Mouse (Mus musculus) ES-E14 (cell line): ENCODE data around the gene Phlpp1. TPM values are rescaled to one million over a fixed set of nuclear protein-coding genes. Genes with fewer than 3 reads are reported as not detected.

ENCODE experiments used
- DNase-seq: peaks from one replicate; pipeline ENCODE4 v3.0.0-alpha.2; 2013; ENCODE audit warnings: low read depth, low spot score
- H3K27ac ChIP-seq: 2 replicates; pipeline ENCODE4 v1.5.1; 2012; ENCODE audit warnings: low read depth, mild to moderate bottlenecking, low read length, moderate library complexity, mixed read lengths; ENCODE audit not compliant: poor library complexity, insufficient read depth, severe bottlenecking
- H3K36me3 ChIP-seq: 2 replicates; pipeline ENCODE4 v1.6.1; 2012; ENCODE audit warnings: mild to moderate bottlenecking, low read length, moderate library complexity, mixed read lengths; ENCODE audit not compliant: control insufficient read depth, poor library complexity, insufficient read depth, severe bottlenecking
- H3K4me1 ChIP-seq, 2 experiments: fragments of 150-350 bp in 1 of 2; sonication (generic) in 1 of 2; 2 replicates each; pipeline ENCODE4 v1.6.1; 2012; ENCODE audit warnings: low read length in 2 of 2, mild to moderate bottlenecking in 1 of 2, mixed read lengths in 1 of 2; ENCODE audit not compliant: control insufficient read depth in 2 of 2, insufficient read depth in 2 of 2, poor library complexity in 1 of 2
- H3K4me3 ChIP-seq, 2 experiments: fragments of 150-350 bp in 1 of 2; sonication (generic) in 1 of 2; 2 replicates each; pipeline ENCODE4 v1.5.1; 2012; ENCODE audit warnings: low read length in 2 of 2, low read depth in 1 of 2, mild to moderate bottlenecking in 1 of 2, mixed read lengths in 1 of 2; ENCODE audit not compliant: insufficient read depth in 1 of 2, poor library complexity in 1 of 2, severe bottlenecking in 1 of 2
- H3K9ac ChIP-seq: 2 replicates; pipeline ENCODE4 v1.6.1; 2012; ENCODE audit warnings: low read depth, mild to moderate bottlenecking, low read length, mixed read lengths; ENCODE audit not compliant: poor library complexity, insufficient read depth, severe bottlenecking
- H3K9me3 ChIP-seq: fragments of 150-350 bp; sonication (generic); 2 replicates; pipeline ENCODE4 v1.6.1; 2012; ENCODE audit warnings: low read depth, mild to moderate bottlenecking, low read length; ENCODE audit not compliant: control insufficient read depth, insufficient read depth
- CHD2 ChIP-seq: IDR thresholded peaks from 2 replicates; pipeline ENCODE4 v1.6.1; 2014; ENCODE audit warnings: mild to moderate bottlenecking, low read depth, low read length, inconsistent platforms
- HCFC1 ChIP-seq: IDR thresholded peaks from 2 replicates; pipeline ENCODE4 v1.6.1; 2012; ENCODE audit warnings: low read length, inconsistent platforms, borderline replicate concordance; ENCODE audit not compliant: insufficient read depth
- MAFK ChIP-seq: IDR thresholded peaks from 2 replicates; pipeline ENCODE4 v1.6.1; 2014; ENCODE audit warnings: mild to moderate bottlenecking, low read depth, low read length, inconsistent platforms; ENCODE audit not compliant: insufficient read depth
- ZC3H11A ChIP-seq: IDR thresholded peaks from 2 replicates; pipeline ENCODE4 v1.6.1; 2012; ENCODE audit warnings: low read depth, mild to moderate bottlenecking, inconsistent platforms, low read length, borderline replicate concordance
- ZNF384 ChIP-seq: IDR thresholded peaks from 2 replicates; pipeline ENCODE4 v1.6.1; 2012; ENCODE audit warnings: low read depth, low read length, inconsistent platforms
- in situ Hi-C, 2 experiments: fragments of 600-800 bp; cut with MboI; formaldehyde crosslinking; loops; one replicate each; pipeline ENCODE4 v1.15.1; 2025; ENCODE audit warnings: low sequenced_read_pairs in 2 of 2, inconsistent platforms in 1 of 2; ENCODE audit not compliant: unreplicated experiment in 2 of 2
- total RNA-seq: library from RNA; depleted of rRNA; stranded (reverse); fragments of 300-350 nt; gene quantifications from 2 replicates; pipeline ENCODE4 v1.2.3, GENCODE M21; 2012

Gene Phlpp1
- total RNA-seq, 1 experiment = 4.5 TPM

DNA sequence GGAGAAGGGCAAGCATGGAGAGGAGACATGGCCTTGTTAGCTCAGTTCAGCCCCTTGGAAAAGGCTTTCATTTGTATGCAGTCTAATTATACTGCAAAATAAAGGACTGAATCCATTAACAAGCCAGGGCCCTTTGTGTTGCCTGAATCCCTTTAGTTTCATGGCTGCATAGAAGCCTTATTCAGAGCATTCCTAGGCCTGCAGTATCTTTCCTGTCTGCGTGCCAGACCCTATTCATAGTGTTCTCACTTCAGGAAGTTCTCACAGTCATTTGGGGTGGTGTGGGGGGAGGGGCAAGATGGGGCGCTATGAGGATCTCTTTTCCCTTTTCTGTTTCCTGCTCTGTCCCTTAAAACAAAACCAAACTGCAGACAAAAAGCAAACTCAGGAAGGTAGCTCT, 28.1 kb downstream of the Phlpp1 start:
- DNase-seq = no peak
- H3K4me3 ChIP-seq = no peak overlapping the region
- no peaks in the 10 kb centered on the region for H3K36me3 ChIP-seq
- H3K9ac ChIP-seq = no peak overlapping the region
- in situ Hi-C loops = no loop called here
- peaks cover 3 to 13% of the 10 kb centered on the region in 2 experiments for H3K4me1 ChIP-seq
- no peaks in the 10 kb centered on the region for H3K9me3 ChIP-seq
- no peak for TF ChIP-seq CHD2
- TF ChIP-seq ZC3H11A = no peak
- no peak for TF ChIP-seq MAFK
- TF ChIP-seq ZNF384 = no peak
- TF ChIP-seq HCFC1 = no peak
- no peak overlapping the region; the same call in 1 of the 2 replicates for H3K27ac ChIP-seq

DNA sequence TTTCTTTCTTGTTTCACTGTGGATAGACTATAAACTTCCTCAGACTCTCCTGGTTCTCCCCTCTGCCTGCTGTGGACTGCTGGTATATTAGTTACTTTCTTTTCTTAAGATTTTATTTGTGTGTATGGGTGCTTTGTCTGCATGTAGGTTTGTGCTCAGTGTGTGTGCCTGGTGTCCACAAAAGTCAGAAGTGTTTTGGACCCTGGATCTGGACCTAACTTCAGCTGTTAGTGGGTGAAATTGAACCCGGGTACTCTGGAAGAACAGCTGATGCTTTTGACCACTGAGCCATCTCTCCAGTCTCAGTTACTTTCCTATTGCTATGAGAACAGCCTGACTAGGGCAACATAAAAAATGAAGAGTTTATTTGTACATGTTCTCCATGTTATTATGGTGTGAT, 29.5 kb downstream of the Phlpp1 start:
- H3K27ac ChIP-seq = no peak overlapping the region
- H3K36me3 ChIP-seq = no peaks in the 10 kb centered on the region
- DNase-seq = no peak
- in situ Hi-C loops = no loop called here
- no peak overlapping the region for H3K9ac ChIP-seq
- H3K4me3 ChIP-seq = no peak overlapping the region
- H3K9me3 ChIP-seq = no peaks in the 10 kb centered on the region
- H3K4me1 ChIP-seq = peaks cover 3 to 15% of the 10 kb centered on the region in 2 experiments
- TF ChIP-seq ZC3H11A (no peak), HCFC1 (no peak), ZNF384 (no peak), MAFK (no peak), CHD2 (no peak)

DNA sequence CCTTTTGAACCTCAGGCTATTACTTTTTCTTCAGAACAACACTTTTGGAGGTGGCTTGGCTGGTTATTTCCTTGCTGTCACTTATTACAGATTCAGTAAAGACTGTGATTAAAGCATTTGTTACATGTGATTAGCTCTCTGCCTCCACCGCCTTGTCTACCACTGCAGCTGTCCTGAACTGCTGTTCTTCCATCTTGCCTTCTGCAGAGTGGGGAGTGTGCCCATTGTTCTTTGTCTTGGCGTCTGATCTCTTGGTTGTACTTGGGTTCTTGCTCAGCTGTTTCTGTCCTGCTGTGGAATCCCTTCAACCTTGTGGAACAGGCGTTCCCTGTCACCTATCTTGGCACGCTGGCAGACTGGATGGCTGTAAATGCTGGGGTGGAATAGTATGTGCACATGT, 30.4 kb downstream of the Phlpp1 start:
- no peak overlapping the region for H3K4me3 ChIP-seq
- in situ Hi-C loops = no loop called here
- H3K9ac ChIP-seq = no peak overlapping the region
- no peak for DNase-seq
- no peaks in the 10 kb centered on the region for H3K36me3 ChIP-seq
- H3K4me1 ChIP-seq = peaks cover 3 to 15% of the 10 kb centered on the region in 2 experiments
- H3K9me3 ChIP-seq = no peaks in the 10 kb centered on the region
- H3K27ac ChIP-seq = no peak overlapping the region
- TF ChIP-seq ZNF384 (no peak), CHD2 (no peak), MAFK (no peak), HCFC1 (no peak), ZC3H11A (no peak)

DNA sequence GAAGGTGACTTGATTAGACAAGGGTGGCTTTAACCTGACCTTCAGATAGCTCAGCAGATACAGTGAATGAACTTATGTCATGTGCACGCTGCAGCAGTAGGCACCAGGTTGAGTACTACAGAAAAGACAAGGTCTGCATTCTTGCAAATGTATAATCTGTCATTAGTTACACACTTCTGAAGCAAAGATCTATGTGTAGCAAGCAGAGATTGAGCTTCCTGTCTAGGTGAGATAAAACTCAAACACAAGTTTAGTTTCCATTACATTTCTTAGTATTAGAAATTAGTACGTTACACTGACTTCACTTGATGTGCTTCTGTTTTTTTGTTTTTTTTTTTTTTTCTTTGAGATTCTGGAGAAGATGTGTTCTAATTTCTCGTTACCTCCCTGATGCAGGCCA, 32.4 kb downstream of the Phlpp1 start:
- H3K27ac ChIP-seq = no peak overlapping the region
- H3K4me3 ChIP-seq = no peak overlapping the region
- no peak for TF ChIP-seq ZNF384
- no peak for TF ChIP-seq ZC3H11A
- no peak for TF ChIP-seq HCFC1
- TF ChIP-seq MAFK = no peak
- TF ChIP-seq CHD2 = no peak
- no peak overlapping the region for H3K9ac ChIP-seq
- in situ Hi-C loops = no loop called here
- no peaks in the 10 kb centered on the region for H3K36me3 ChIP-seq
- DNase-seq = no peak
- peaks cover 3 to 15% of the 10 kb centered on the region in 2 experiments for H3K4me1 ChIP-seq
- no peaks in the 10 kb centered on the region for H3K9me3 ChIP-seq

DNA sequence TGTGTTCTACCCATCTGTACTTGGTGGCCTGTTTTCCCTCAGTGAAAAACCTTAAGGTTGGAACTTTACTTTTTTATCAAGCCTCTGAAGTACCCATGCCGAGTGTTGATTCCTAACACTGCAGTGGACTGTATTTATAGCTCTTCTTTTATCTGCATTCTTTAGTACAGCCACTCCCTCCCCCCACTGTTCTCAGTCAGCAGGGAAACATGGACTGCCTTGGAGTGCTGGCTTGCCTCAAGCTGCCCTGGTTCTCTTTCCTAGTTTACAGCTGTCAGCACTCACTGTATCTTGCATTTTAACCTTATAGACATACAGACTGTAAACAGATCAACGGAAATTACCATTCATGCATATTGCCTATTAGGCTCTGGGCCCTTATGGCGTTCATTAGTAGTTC, 32.8 kb downstream of the Phlpp1 start:
- Histone ChIP-seq H3K9me3 (no peaks in the 10 kb centered on the region), H3K27ac (no peak overlapping the region), H3K9ac (no peak overlapping the region), H3K4me3 (no peak overlapping the region), H3K4me1 (peaks cover 2 to 13% of the 10 kb centered on the region in 2 experiments), H3K36me3 (no peaks in the 10 kb centered on the region)
- no peak for DNase-seq
- in situ Hi-C loops = no loop called here
- TF ChIP-seq ZC3H11A (no peak), ZNF384 (no peak), CHD2 (no peak), MAFK (no peak), HCFC1 (no peak)
